Mouse (Mus musculus) adrenal gland, postnatal 10 days (tissue): ENCODE results near the gene Hist1h3d. TPM values are rescaled to one million over a fixed set of nuclear protein-coding genes. Genes with fewer than 3 reads are reported as not detected.
"Not testable (repeated sequence)": the region's sequence is repeated elsewhere in the genome, so short reads cannot be mapped to it uniquely, and the experiment has no call there.

ENCODE experiments used
- DNase-seq: peaks from one replicate; pipeline ENCODE4 v3.0.0; 2021; ENCODE audit warnings: mixed read lengths
- long read RNA-seq, 2 experiments: library from polyadenylated mRNA; stranded (forward); transcript quantifications; one replicate each; pipeline ENCODE4 v2.0.0; 2021
- total RNA-seq, 2 experiments: library from RNA; stranded (reverse); gene quantifications; 2 replicates each; pipeline ENCODE4 v1.2.3; 2021

The Hist1h3d gene
- total RNA-seq, result 10 to 100 TPM; 38.0 to 43.5 TPM
- long read RNA-seq, experiment 1, result 0 reads
- long read RNA-seq, experiment 2, result 0 reads

DNA sequence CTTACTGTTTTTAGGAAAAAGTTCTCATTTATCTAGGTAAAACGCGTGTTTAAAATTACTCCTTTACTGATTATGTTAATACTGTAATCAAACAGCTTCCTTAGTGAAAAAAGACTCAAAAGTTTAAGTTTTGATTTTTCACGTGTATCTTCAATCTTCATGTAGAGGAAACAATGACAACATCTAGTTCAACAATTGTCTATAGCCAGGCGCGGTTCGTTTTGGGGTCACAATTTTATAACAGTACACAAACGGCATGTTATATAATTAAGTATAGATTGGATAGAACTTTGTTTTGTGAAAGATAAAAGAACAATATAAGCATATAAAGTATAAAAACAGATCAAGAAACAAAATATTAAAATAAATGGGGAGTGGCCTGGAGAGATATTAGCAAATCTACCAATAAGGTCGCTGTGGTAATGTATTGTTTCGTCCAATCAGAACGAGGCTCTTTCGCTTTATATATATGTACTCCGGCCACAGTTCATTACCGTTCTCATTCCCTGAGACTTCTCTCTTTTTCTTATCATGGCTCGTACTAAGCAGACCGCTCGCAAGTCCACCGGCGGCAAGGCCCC is at the start of gene Hist1h3d:
Gene Hist1h3d, plus strand, starts transcription at position 493 of the 581 bp plus-strand sequence.
- DNase-seq, result peak; percentile 56

DNA sequence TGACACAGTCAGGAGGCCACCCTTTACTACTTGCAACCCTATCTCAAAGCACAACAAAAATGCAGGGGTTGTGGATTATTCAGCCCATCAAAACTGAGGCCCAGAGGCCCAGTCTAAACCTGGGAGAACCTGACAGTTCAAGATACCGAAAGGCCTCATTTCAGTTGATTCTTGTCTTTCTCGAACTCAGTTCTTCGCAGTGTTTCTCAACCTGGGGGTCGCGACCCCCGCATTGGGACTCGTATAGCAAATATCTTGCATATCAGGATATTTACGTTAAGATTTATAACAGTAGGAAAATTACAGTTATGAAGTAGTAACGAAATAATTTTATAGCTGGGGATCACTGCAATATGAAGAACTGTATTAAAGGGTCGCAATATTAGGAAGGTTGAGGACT is 49.7 kb upstream of the Hist1h3d start:
- DNase-seq, result no peak

DNA sequence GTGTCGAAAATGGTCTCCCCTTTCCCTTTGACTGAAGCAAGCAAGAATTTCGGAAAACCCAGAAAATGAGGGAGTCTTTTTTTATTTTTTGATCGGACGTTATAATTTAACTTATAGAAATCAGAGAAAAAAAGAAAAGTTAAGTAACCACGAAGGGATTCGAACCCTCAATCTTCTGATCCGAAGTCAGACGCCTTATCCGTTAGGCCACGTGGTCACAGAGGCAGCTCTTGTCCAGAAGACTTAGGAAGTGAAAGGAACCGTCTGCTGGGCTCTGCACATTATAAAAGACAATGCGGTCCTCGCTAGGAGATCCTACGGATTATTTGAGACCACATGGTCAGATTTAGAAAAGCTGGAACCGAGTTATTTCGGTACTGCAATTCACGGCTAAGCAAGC is 49.3 kb upstream of the Hist1h3d start:
- peak; percentile 96 for DNase-seq

DNA sequence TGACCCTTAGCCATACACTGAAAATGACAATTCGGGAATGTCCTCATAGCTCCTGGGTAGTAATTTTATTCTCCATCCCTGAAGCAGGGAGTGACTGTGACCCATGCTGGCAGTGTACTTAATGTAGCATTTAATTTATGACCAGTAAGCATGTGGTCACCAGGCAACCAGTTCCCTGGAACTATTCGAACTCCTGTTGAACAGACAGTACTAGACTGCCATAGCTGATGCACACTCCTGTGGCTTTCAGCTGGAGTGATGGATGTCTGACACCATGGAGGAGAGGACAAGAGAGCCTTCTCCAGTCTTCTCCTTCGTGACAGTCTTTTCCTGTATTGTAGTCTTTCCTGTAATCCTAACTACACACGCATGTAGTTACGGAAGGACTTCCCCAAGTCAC is 46.6 kb upstream of the Hist1h3d start:
- DNase-seq, result no peak

DNA sequence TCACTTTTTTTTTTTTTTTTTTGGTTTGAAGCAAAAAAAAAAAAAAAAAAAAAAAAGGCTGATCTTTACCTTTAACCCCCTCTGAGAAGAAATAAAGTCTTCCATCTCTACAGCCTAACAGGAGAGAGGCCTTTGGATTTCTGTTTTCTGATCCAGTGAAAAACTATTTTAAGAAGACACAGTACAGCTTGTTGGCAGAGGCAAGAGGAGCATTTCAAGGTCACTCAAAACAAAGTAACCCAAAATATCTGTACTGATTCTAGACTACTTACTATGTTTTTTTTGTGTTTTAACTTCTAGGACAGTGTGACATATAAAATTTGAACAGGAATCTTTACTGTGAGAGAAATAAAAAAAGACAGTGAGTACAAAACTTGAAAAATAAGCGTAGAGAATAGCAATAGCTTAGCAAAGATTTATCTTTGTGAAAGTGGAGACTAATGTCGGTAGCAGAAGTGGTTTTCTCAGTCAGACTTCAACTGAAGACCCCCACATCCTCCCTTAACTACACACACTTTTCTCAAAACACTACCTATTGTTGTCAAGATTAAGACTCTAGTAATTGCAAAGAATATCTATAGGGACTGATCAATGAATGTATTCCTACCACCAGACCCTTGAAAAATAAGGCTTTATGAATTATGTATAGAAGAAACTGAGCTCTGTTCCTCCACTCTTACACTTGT is 45.9 kb upstream of the Hist1h3d start:
- no peak for DNase-seq

DNA sequence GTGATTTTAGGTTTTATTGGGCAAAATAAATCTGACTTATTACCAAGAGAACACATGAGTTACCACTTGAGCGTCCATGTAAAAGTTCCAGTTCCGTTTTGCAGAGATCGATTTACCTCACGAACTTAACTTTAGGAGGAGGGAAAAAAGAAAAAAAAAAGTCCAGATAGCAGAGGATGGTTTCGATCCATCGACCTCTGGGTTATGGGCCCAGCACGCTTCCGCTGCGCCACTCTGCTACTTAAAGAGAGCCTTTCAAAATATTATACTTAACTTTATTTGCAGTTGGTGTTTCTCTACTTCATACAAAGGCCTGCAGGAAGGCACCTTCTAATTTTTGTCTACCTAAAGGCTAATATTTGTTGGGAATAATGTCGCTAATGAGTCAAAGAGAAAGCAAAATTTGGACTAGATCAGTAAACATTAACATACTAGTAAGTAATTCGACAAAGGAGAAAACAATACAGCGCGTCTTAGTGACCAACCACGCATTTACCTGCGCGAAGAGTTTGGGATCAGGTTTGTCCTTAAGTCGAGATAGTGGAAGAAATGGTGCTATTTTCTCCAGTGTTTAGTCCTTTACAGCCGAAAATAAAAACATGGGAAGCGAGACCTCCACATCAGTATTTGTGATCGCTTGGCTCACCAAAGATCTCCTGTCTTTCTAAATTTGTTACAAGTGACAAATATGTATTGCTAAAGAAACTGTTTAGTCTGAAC is 45.2 kb upstream of the Hist1h3d start:
- peak; percentile 74 for DNase-seq

DNA sequence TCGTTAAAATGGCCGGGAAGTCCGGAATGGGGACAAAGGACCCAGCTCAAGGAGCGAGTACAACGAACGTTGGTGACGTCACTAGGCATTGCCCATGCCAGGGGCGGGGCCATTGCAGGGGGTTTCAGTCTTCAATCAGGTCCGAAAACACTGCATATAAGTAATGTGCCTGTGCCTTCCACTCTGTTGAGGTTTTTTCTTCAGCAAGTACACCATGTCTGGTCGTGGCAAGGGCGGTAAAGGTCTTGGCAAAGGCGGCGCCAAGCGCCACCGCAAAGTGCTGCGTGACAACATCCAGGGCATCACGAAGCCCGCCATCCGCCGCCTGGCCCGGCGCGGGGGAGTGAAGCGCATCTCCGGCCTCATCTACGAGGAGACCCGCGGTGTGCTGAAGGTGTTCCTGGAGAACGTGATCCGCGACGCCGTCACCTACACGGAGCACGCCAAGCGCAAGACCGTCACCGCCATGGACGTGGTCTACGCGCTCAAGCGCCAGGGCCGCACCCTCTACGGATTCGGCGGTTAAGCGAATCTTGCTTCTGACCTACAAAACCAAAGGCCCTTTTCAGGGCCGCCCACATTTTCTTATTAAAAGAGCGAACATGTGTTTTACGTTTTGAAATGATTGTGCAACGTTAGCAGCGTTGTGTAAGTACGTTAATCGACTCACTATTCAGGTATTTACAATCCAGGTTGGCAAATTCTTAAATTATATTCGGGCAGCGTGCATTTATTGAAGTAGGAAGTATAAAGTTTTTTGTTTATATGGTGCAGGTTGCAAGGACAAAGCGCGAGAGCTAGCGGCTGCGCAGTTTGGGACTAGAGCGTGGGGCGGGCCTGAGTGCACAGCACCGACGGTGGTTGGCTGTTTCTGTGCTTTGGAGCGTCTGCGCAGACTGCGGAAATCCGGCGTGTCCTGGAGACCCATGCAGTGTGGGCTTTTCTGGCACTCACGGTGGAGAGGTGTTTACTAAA is 44.4 kb upstream of the Hist1h3d start, which contains the start of gene Hist1h4h:
Gene Hist1h4h, plus strand, starts transcription at position 150 of the 975 bp plus-strand sequence.
- peak; percentile 97 for DNase-seq

DNA sequence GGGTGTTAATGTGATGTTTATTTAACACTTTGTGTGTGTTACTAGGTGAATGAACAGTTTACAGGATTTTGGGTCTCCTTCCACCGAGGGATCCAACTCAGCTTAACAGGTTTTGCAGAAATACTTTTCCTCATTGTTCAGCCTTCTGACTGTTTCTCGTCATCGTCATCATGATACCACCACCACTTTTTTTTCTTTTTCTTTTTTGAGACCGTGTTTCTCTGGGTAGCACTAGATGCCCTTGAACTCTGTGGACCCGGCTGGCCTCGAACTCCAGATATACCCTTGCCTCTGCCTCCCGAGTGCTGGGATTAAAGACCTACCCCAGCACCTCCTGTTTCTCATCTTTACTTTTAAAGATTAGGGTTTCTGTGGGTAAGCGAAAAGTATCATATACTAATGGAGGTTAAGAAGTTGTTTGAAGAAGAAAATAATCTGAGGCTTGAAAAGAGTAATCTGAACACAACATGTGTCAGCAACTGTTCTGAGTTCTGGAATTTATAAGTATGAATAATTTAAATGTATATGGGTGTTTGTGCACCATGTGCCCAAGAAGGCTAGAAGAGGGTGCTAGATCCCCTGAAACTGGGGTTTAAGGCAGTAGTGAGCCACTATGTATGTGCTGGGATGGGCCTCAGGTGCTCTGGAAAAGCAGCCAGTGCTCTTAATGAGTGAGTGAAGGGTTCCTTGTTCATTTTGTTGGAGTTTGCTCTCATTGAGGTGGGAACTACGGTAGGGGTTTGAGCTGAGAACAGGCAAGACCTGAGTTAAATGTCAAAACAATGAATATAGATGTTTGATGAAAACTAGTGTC is 43.1 kb upstream of the Hist1h3d start:
- DNase-seq, result no peak

DNA sequence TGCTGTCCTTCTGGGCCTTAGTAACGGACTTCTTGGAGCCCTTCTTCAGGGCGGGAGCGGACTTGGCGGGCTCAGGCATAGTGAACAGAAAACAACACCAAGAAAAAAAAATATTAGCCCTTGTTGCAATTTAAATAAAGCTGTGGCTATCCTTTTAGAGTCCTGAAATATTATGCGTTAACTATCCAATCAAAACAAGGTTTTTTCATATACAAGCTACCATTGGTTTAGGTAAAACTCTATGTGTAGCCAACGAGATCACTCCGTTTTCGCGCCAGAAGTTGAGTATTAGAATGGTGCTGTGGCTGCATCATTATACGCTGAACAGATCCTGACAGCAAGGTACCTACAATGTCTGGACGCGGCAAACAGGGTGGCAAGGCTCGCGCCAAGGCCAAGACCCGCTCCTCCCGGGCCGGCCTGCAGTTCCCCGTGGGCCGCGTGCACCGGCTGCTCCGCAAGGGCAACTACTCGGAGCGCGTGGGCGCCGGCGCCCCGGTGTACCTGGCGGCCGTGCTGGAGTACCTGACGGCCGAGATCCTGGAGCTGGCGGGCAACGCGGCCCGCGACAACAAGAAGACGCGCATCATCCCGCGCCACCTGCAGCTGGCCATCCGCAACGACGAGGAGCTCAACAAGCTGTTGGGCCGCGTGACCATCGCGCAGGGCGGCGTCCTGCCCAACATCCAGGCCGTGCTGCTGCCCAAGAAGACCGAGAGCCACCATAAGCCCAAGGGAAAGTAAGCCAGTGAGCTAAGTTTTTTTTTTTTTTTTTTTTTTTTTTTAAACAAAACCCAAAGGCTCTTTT is 41.8 kb upstream of the Hist1h3d start, which contains the start of gene Hist1h2af:
Gene Hist1h2af, plus strand, starts transcription at position 347 of the 808 bp plus-strand sequence.
- peak; percentile 73 for DNase-seq

DNA sequence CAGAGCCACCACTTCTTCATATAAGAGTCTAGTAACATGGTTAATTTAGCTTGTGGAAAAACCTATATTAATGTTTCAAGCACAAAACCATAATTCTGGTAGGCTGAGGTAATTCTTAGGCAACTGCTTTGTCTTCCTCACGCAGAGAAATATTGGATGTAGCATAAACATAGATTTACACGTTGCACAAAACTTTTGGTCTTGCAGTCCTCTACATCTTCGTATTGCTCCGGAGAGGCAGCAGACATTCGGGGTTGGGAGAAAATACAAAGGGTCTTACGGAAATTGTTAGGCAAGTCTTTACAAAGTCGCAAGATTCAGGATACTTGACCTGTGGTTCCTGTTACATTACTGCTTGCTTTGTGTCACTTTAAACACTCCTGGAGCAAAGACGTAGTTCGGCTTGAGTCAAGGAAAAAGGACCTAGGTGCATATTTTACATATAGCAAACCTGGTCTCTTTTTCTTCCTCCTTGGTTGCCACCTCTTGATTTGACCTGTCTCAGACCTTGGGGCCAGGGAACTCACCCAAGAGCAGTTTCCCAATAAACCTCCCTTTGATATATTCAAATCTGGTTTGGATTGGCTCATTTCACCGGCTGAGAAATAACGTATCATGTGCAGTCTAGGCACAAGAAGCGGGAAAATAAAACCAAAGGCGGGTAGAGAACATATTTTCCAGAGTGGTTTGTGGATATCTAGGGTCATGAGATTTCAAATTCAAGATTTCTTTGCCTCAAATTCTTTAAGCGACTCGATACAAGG is 41.0 kb upstream of the Hist1h3d start:
- DNase-seq, result peak; percentile 47

DNA sequence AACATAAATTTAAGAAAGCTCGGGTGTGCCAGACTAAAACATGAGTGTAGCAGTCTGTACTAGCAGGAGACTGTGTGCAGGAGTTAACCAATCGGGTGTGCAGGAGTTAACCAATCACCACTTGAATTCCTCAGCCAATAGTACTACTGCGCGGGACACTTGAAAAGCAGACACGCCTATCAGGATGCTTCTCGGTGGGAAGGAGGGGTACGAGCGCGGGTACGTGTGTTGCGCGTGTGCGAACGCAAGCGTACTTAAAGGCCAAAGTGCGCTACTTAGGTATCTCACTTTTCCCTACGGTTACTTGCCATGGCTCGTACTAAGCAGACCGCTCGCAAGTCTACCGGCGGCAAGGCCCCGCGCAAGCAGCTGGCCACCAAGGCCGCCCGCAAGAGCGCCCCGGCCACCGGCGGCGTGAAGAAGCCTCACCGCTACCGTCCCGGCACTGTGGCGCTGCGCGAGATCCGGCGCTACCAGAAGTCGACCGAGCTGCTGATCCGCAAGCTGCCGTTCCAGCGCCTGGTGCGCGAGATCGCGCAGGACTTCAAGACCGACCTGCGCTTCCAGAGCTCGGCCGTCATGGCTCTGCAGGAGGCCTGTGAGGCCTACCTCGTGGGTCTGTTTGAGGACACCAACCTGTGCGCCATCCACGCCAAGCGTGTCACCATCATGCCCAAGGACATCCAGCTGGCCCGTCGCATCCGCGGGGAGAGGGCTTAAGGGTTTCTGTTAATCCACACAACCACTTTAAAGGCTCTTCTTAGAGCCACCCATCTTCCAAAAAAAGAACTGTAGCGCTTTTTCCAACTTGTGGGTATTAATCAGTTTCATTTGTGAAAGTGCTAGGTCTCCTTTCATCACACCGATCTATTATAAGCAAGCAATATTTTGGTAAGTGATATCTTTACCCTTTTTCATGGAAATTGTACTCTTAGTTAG is 40.2 kb upstream of the Hist1h3d start, which contains the start of gene Hist1h3g:
Gene Hist1h3g, plus strand, starts transcription at position 286 of the 939 bp plus-strand sequence.
- DNase-seq, result peak; percentile 90

DNA sequence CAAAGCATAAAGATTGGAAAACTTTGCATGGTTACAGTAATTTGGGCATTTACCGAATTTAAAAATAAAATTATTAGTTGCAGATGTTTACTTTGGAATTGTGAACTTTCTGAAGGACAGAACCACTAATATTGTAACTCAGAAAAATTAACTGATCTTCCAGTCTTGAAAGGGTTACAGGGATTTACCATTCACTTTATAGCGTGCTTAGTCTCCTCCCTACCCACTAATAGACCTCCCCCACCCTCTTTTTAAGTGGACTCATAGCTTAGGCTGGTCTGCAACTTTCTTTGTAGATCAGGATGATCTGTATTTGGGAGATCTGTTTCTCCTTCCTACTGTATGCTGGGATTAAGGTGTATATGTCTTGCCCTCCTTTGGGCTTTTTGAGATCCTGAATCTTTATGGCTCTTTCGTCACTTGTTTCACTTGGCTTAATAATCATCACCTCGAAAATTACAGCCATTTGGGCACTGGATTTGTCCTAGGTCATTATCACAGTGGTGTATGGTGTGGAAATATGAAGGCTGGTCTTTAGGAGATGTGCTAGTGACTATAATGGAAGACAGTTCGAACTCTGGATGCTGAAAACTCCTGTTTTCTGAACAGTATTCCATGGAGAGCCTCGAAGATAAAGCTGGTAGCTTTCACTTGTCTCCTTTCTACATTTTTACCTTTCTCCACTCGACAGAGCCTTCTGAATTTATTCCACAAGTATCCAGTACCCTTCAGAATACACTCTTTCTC is 39.3 kb upstream of the Hist1h3d start:
- DNase-seq, result no peak

DNA sequence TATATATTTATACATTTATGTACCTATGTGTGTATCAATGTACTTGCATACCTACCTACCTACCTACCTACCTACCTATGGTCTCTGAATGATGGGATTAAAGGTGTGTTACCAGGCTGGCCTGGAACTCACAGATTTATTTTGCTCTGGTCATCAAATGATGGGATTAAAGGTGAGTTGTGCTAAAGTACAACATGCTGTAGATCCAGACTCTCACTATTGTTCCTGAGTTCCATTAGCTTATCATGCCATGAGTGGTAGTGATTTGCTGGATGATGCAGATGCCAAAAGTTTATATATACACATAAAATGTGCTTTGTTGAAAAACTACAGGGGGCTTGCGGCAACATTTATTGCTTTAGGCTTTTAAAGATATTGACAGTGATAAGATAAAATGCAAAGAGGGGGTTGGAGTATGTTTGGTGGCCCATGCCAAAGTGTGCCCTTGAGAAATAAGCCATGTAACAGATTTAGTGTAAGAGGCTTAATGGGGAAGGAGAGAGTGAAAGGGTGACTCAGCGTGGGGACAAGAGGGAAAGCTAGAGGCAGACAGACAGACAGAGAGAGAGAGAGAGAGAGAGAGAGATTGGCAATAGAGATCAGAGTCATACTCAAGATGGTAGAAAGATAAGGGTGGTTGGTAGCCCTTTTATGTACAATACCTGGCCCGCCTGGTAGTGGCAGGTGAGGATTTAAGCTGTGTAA is 38.4 kb upstream of the Hist1h3d start:
- DNase-seq, result no peak

DNA sequence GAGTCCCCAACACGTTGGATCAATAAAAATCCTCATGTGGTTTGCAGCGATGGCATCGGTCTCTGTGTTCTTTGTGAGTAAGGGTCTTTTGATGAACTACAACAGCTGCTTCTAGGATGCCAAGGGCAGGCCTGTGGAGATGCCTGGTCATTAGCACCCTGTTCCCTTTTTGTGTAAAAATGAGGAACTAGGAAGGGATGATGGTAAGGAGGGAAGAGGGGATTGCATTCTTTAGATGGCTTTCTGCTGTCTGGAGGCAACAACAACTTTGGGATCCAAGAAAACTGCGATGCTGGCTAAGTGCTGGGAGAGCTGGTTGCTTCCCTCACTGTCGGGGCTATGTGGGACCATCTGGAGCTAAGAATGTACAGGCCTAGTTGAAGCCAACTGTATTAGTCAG is 37.3 kb upstream of the Hist1h3d start:
- DNase-seq, result no peak

DNA sequence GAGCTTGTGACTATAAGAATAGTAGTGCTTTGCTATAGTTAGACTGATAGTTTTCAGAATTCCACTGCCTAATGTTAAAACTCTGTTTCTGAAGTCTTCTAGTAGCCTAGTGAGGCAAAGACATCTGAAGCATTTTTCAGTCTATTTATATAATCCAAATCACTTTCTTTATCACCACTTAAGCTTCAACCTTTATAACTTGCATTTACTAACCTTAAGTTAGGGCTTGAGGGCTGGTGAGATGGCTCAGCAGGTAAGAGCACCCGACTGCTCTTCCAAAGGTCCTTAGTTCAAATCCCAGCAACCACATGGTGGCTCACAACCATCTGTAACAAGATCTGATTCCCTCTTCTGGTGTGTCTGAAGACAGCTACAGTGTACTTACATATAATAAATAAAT is 35.7 kb upstream of the Hist1h3d start:
- DNase-seq, result not testable (repeated sequence)

DNA sequence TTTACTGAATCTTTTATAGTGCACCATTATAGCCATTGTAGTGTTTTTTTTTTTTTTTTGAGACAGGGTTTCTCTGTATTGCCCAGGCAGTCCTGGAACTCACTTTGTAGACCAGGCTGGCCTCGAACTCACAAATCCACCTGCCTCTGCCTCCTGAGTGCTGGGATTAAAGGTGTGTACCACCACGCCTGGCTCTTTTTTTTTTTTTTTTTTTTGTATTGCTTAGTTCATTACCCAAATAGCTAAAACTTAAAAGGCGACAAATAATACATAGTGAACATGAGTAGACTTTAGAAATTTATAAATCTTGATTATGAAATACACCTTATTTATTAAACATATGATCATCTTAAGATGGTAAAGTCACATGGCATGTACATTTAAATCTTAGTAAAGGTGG is 34.1 kb upstream of the Hist1h3d start:
- no peak for DNase-seq
